Mouse (Mus musculus) urinary bladder, postnatal 4 days (tissue): Measurements from ENCODE around the gene Cops2.

Experiments
- DNase-seq, 2 experiments: peaks; one replicate each; pipeline ENCODE4 v3.0.0; 2021 to 2022; ENCODE audit warnings: low spot score in 2 of 2

Gene Cops2

DNA sequence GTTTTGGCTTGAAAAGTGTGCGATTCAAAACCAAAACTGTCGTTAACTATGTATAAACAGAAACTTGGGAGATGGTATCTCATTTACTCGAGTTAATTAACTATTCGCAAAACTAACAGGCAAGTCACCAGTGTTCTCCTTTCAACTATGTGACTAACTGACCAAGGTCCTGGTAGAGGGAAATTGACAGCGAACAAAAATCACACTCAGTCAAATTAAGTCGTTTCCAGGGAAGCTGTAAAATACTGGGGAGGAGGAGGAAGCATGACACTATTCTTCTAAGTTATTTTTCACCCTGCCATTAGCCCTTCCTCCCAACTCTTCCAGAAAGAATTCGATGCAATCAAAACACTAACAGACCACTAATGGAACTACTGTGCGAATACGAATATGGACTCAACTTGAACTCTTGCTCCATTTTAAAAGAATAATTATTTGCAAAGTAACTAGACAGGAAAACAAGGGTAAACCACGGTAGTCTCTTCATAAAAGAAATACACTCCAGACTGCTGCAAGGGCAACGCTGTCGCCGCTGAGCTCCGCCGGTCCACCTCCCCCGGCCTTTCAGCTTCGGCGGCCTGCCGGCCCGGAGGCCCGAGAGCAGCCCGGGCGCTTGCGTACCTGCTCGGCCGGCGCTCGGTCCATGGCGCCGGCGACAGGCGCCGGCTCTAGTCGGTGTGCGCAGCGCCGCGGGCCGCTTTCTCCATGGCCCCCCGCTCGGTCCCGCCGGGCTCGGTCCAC is 76.8 kb downstream of the Cops2 start:
- DNase-seq, result no peak

DNA sequence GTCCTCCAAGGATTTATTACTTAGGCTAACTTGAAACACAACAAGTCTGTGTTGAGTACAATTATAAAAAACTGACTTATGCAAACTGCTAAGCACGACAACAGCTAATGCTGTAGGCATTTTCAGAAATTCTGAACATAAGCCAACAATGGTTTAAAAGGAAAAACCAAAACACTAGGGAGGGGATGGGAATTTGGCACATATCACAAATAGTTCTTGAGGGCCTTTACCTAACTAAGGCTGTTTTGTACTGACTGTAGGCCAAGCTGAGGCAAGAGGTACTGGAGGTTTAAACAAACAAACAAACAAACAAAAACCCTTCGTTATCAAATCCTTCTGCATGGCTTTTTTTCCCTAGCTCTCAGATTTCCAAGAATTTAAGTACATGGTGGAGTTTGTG is 77.9 kb downstream of the Cops2 start:
- DNase-seq, result no peak
